Mouse (Mus musculus): ENCODE results near the gene Irx1. TPM values are rescaled to one million over a fixed set of nuclear protein-coding genes. Genes with fewer than 3 reads are reported as not detected.

Irx1 gene
- polyA plus RNA-seq, 1 experiment = not detected

DNA sequence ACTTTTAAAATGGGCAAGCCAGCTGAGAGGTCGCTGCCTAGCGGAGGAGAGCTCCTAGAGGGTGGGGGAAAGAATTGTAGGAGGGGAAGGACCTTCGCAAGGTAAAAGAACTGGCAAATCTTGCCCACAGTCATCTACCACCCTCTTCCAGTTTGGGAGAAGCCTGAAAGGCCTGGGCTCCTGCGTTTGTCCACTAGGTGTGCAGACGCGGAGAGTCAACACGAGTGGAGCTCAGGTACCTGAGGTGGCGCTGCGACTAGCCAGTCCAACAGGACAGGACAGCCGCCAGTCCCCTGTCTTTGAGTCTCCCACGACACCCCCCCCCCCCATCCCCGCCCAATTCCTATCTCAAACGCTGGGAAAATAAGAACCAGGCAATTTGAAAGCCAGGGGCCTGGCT is 843 bp upstream of the Irx1 start:
- Histone ChIP-seq H3K4me1 (ENCODE audit: control insufficient read depth, insufficient read depth, low read length) (peaks cover 3% of the 10 kb centered on the region; the same call in 1 of the 2 replicates), H3K27ac (ENCODE audit: control insufficient read depth, insufficient read depth, low read depth, low read length) (no peak overlapping the region), H3K27me3 (ENCODE audit: control insufficient read depth, insufficient read depth, low read length) (peaks cover 4% of the 10 kb centered on the region), H3K4me3 (ENCODE audit: control insufficient read depth, low read depth, low read length) (no peak overlapping the region), H3K36me3 (ENCODE audit: control insufficient read depth, insufficient read depth, low read length) (no peaks in the 10 kb centered on the region)
- TF ChIP-seq POLR2A (IDR thresholded peaks at IDR 0.05; ENCODE audit: control insufficient read depth, low read depth, low read length) (no peak), CTCF (IDR thresholded peaks at IDR 0.05; ENCODE audit: control insufficient read depth, insufficient read depth, insufficient replicate concordance, low read depth, low read length) (no peak)

DNA sequence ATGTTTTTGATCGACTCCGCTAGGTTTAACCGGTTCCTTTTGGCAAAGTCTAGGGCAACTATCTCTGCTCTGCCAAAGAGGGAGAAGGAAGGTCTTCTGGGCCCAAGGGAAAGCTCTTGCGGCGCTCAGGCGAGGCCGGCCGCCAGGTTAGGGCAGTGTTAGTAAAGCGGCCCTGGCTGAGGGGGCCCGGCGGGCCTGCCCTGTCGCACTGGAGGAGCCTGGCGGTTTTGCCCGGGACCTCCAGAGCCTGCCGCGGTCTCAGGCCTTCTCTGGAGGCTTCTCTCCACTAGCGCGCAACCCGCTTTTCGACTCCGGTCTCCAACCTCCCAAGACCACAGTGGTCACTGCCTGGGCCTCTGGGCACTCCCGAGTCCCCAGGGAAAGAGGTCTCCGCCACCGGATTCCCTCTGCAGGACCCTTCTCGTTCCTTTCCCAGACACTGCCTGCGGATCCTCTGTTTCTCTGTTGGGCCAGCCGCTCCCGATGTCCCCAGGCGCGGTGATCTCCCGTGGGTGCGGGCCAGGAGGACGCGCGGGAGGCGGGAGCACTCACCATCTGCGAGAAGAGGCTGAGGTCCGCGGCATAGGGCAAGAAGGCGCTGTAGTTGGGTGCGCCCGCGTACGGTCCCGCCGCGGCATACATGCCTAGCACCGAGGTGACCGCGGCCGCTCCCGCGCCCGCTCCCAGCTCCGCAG is 715 bp downstream of the Irx1 start:
- Histone ChIP-seq H3K27ac (ENCODE audit: control insufficient read depth, insufficient read depth, low read depth, low read length) (no peak overlapping the region), H3K4me1 (ENCODE audit: control insufficient read depth, insufficient read depth, low read length) (peaks cover 5% of the 10 kb centered on the region), H3K36me3 (ENCODE audit: control insufficient read depth, insufficient read depth, low read length) (no peaks in the 10 kb centered on the region), H3K27me3 (ENCODE audit: control insufficient read depth, insufficient read depth, low read length) (peaks cover 4% of the 10 kb centered on the region), H3K4me3 (ENCODE audit: control insufficient read depth, low read depth, low read length) (no peak overlapping the region)
- no peak for TF ChIP-seq CTCF (IDR thresholded peaks at IDR 0.05; ENCODE audit: control insufficient read depth, insufficient read depth, insufficient replicate concordance, low read depth, low read length)
- TF ChIP-seq POLR2A (IDR thresholded peaks at IDR 0.05; ENCODE audit: control insufficient read depth, low read depth, low read length) = no peak

DNA sequence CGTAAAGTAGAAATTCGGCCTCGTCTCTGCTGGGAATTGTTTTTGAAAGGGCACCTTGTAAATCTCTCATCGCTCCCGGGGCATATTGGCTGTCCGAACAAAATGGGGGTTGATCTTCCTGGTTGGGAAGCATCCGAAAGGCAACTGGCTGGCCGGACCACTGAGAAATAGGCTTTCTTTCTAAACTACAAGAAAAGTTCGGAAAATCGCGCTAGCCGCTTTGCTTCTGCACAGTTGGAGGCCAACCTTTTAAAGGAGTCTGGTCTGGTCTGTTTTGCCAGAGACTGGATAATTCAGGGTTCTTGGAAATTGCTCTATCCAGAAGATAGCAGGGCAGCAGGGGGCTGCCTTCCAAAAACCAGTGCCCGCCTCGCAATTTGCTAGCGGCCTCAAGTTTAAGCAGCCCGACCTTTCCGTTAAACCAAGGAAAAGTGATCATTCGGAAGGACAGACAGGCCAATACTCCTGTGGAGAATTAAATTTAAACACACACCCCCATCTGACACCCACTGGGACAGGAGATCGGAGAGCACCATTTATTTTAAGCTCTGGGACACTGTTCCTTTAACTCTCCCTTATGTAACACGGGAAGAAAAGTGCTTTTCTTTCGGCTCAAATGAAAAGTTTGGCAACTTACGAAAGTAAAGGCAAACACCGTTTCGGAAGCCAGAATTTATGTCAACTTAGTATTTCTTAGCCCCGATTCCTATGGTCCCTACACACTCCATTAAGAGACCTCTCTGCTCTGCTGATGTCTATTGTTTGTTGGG is 1.4 kb downstream of the Irx1 start:
- Histone ChIP-seq H3K27me3 (ENCODE audit: control insufficient read depth, insufficient read depth, low read length) (peaks cover 4% of the 10 kb centered on the region), H3K36me3 (ENCODE audit: control insufficient read depth, insufficient read depth, low read length) (no peaks in the 10 kb centered on the region), H3K27ac (ENCODE audit: control insufficient read depth, insufficient read depth, low read depth, low read length) (no peak overlapping the region), H3K4me3 (ENCODE audit: control insufficient read depth, low read depth, low read length) (no peak overlapping the region), H3K4me1 (ENCODE audit: control insufficient read depth, insufficient read depth, low read length) (peaks cover 5% of the 10 kb centered on the region)
- TF ChIP-seq POLR2A (IDR thresholded peaks at IDR 0.05; ENCODE audit: control insufficient read depth, low read depth, low read length) = no peak
- TF ChIP-seq CTCF (IDR thresholded peaks at IDR 0.05; ENCODE audit: control insufficient read depth, insufficient read depth, insufficient replicate concordance, low read depth, low read length) = no peak

DNA sequence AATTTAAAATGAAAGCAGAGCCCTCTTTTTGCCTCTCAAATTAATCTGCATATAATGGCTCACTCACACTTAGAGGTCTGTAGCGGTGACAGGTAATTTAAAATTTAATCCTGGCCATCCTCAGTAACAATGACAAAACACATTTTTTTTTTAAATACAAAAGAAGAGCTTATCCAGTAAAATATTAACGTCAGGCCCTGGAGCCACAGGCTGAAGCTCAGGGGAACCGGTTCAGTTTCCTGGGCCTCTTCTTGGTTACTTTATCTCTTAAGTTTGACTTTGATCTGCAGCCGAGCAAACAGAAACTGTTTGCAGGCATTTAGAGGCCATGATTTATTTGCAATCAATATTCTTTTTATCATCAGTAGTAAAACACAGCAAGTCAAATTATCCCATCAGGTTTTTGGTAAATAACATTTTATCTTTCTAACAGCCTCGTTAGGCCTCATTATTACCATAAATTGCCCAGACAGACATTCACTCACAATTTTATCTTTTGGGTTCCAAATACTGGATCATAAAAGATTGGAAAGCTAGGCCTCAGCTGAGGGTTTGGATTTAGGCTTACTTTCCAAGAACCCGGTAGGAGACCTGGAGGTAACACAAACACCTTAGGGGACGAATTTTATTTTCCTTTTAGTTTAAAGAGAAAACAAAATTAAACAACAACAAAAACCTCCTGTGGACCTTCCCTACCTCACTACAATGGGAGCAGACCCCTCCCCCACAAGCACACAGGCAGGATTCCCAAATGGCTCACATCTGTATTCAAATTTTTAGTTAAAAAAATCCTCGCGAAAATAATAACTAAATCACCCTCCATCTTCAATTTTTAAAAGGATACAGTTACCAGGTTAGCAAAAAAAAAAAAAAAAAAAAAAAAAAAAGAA is 2.4 kb downstream of the Irx1 start:
- no peaks in the 10 kb centered on the region for H3K36me3 ChIP-seq (ENCODE audit: control insufficient read depth, insufficient read depth, low read length)
- TF ChIP-seq CTCF (IDR thresholded peaks at IDR 0.05; ENCODE audit: control insufficient read depth, insufficient read depth, insufficient replicate concordance, low read depth, low read length) (no peak), POLR2A (IDR thresholded peaks at IDR 0.05; ENCODE audit: control insufficient read depth, low read depth, low read length) (no peak)
- peaks cover 5% of the 10 kb centered on the region for H3K4me1 ChIP-seq (ENCODE audit: control insufficient read depth, insufficient read depth, low read length)
- no peak overlapping the region for H3K27ac ChIP-seq (ENCODE audit: control insufficient read depth, insufficient read depth, low read depth, low read length)
- peaks cover 4% of the 10 kb centered on the region for H3K27me3 ChIP-seq (ENCODE audit: control insufficient read depth, insufficient read depth, low read length)
- no peak overlapping the region for H3K4me3 ChIP-seq (ENCODE audit: control insufficient read depth, low read depth, low read length)

DNA sequence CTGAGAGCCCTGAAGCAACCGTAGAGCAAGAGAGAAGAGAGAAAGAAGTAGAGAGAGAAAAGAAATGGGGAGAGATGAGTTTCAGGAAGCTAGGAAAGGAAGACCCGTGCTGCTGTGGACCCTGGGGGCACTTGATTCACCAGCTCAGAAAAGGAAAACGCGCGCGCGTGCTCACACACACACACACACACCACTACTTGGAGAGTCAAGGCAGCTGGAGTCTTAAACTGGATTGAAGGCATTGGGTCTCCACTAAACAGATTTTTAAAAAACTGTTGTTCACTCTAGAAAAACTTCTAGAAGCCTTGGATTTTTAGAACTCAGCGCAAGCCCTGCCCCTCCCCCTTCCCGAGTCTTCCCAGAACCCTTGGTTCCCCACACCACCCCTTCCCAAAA is 3.2 kb downstream of the Irx1 start:
- peaks cover 4% of the 10 kb centered on the region for H3K27me3 ChIP-seq (ENCODE audit: control insufficient read depth, insufficient read depth, low read length)
- no peaks in the 10 kb centered on the region for H3K36me3 ChIP-seq (ENCODE audit: control insufficient read depth, insufficient read depth, low read length)
- H3K27ac ChIP-seq (ENCODE audit: control insufficient read depth, insufficient read depth, low read depth, low read length) = no peak overlapping the region
- no peak overlapping the region for H3K4me3 ChIP-seq (ENCODE audit: control insufficient read depth, low read depth, low read length)
- peaks cover 5% of the 10 kb centered on the region for H3K4me1 ChIP-seq (ENCODE audit: control insufficient read depth, insufficient read depth, low read length)
- TF ChIP-seq CTCF (IDR thresholded peaks at IDR 0.05; ENCODE audit: control insufficient read depth, insufficient read depth, insufficient replicate concordance, low read depth, low read length) (no peak), POLR2A (IDR thresholded peaks at IDR 0.05; ENCODE audit: control insufficient read depth, low read depth, low read length) (no peak)

DNA sequence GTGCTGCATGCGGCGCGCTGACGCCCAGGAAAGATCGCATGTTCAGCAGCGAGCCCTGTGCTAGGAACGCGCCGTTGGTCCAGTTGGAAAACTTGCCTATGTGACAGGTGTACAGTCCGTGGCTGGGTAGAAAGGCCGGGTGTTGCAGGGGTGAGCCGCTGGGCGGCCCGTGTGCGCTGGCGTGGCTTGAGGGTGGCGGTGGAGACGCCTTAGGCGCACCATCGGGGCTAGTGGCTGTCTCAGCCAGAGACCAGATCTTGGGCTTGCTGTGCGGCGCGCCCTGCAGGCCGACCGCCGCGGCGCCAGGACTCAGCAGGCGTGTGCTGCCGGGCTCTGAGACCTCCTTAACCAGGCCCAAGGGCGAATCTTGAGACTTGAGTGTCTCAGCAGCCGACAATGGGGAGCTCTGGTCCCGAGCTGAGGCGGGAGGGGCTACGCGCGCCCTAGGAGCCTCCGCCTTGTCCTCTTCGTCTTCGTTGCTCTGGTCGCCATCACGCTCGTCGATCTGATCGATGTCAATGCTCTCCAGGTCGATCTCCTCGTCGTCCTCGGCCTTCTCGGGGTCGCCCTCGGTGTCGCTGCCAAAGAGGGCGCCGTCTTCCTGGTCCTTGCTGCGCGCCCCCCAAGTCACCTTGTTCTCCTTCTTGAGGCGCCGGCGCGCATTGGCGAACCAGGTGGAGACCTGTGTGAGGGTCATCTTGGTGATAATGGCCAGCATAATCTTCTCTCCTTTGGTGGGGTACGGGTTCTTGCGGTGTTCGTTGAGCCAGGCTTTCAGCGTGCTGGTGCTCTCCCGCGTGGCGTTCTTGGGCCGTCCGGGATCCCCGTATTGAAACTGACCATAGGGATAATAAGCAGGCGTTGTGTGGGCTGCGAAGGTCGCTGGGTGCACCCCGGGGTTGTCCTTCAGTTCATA is 3.9 kb downstream of the Irx1 start:
- H3K4me1 ChIP-seq (ENCODE audit: control insufficient read depth, insufficient read depth, low read length) = peaks cover 5% of the 10 kb centered on the region
- H3K27me3 ChIP-seq (ENCODE audit: control insufficient read depth, insufficient read depth, low read length) = peaks cover 4% of the 10 kb centered on the region
- no peak overlapping the region for H3K27ac ChIP-seq (ENCODE audit: control insufficient read depth, insufficient read depth, low read depth, low read length)
- TF ChIP-seq POLR2A (IDR thresholded peaks at IDR 0.05; ENCODE audit: control insufficient read depth, low read depth, low read length) (no peak), CTCF (IDR thresholded peaks at IDR 0.05; ENCODE audit: control insufficient read depth, insufficient read depth, insufficient replicate concordance, low read depth, low read length) (no peak)
- no peak overlapping the region for H3K4me3 ChIP-seq (ENCODE audit: control insufficient read depth, low read depth, low read length)
- no peaks in the 10 kb centered on the region for H3K36me3 ChIP-seq (ENCODE audit: control insufficient read depth, insufficient read depth, low read length)
